Mouse (Mus musculus): ENCODE data around the gene Cdca4. TPM values are rescaled to one million over a fixed set of nuclear protein-coding genes. Genes with fewer than 3 reads are reported as not detected.

The Cdca4 gene
- polyA plus RNA-seq, 1 experiment from 2014 or later, result 46.9 TPM

DNA sequence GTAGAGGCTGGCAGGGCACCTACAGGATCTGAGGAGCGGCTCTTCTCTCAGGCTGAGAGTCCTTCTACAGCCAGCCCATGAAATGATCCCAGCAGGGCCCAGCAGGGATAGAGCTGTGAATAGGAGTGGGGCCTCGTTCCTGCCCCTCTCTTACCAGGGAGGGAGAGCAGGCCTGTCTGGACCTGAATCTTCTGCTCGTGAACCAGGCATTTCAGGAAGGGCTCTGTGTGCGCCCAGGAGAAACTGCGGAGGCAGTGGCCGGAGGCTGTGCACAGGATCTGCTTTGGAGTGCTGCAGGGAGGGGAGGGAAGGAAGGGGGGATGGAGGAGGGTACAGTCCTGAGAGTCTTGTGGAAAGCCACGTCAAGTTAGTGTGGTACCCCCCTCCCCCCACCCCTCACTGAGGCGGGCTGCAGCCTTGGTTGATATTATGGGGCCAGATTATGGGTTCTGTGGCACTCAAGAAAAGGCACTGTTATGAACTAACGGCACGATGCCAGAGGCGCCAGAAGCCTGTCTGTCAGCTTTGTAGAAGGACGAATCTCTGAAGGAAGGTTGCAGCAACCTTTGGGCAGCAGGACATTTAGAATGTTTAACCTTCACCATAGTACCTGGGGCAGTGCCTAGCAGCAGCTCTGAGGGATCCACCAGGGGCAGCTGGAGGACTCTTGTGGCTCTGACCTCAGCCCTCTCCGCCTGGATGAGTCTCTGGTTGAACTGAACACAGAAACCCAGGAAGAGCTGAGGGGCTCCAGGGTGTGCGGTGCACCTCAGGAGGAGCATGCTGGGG lies 14.3 kb downstream of the Cdca4 start:
- Histone ChIP-seq H3K4me3 (no peak overlapping the region), H3K27me3 (no peaks in the 10 kb centered on the region), H3K4me2 (no peak overlapping the region), H3K9me3 (no peaks in the 10 kb centered on the region), H3K4me1 (replicated peaks) (peaks cover 11% of the 10 kb centered on the region), H3K27ac (replicated peaks) (no peak overlapping the region), H3K36me3 (peaks cover 71% of the 10 kb centered on the region), H3K9ac (no peak overlapping the region)
- 81% methylated on average over 14 of the region's 14 CpGs for WGBS
- ATAC-seq (ENCODE audit: low read depth), result no peak

DNA sequence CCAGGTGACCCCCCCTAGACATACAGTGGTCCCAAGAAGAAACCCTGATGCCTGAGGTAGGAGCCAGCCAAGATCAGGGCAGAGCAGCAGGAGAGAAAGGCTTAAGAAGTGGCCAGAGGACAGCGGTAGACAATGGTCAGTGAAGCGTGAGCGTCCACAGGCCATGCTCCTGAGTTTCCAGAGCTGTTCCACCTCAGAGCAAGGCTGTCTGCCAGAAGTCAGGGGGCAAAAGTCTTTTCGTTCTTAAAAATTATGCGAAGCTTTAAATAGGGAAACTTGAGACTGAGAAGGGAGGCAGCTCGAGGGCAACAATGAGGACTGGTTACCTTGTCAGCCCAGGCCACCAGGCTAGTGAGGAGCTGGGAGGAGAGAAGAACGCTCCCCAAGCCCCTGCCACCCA lies 15.9 kb downstream of the Cdca4 start:
- no peak for ATAC-seq (ENCODE audit: low read depth)
- Histone ChIP-seq H3K4me3 (no peak overlapping the region), H3K9me3 (no peaks in the 10 kb centered on the region), H3K36me3 (peaks cover 56% of the 10 kb centered on the region), H3K27me3 (no peaks in the 10 kb centered on the region), H3K27ac (replicated peaks) (no peak overlapping the region), H3K9ac (no peak overlapping the region), H3K4me1 (replicated peaks) (peaks cover 22% of the 10 kb centered on the region), H3K4me2 (no peak overlapping the region)
- 88% methylated on average over 7 of the region's 7 CpGs for WGBS

DNA sequence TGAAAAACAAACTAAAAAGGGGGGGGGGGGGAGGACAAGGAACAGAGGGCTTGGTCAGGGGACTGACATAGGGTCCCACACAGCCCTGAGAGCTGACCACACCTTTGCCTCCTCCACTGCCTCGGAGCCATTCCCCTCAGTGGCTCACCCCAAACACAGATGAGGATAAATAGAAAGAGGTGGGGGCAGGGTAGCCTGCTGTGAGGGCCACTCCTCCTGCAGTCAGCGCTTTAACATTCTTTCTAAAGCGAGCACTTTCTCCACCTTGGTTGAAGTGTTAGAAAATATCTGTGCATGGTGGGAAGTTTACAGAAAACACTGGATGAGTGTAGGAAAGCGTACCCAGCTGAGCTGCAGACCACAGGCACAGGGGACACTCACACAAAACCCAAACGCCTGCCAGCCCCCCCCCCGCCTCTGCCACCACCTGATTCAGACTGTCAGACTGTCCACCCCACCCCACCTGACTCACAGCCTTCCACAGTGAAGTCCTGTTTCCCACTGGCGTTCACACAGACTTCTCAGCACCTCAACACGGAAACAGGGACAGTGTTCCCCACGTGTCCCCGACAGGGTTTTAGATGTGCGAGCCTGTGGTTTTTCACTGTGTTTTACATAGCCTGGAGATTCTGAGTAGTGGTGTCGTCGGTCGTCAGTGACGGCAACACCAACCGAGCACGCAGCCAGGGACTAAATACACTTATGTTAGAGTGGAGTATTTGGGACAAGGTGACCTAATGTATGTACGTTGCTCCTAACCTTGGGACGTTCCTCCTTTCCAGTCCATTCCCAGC lies 18.9 kb downstream of the Cdca4 start:
- H3K4me1 ChIP-seq (replicated peaks), result peaks cover 27% of the 10 kb centered on the region
- H3K27ac ChIP-seq (replicated peaks), result no peak overlapping the region
- WGBS, result 69% methylated on average over 19 of the region's 19 CpGs
- H3K4me2 ChIP-seq, result peak overlapping the region; percentile 98
- H3K27me3 ChIP-seq, result peaks cover 10% of the 10 kb centered on the region; the same call in 1 of the 2 replicates
- no peaks in the 10 kb centered on the region for H3K9me3 ChIP-seq
- ATAC-seq (ENCODE audit: low read depth), result no peak
- peaks cover 32% of the 10 kb centered on the region for H3K36me3 ChIP-seq
- 0 out of 2 replicates have a peak overlapping the region, but pooled peaks have one; percentile 78 for H3K9ac ChIP-seq
- peak overlapping the region; percentile 64; the same call in 1 of the 2 replicates for H3K4me3 ChIP-seq

DNA sequence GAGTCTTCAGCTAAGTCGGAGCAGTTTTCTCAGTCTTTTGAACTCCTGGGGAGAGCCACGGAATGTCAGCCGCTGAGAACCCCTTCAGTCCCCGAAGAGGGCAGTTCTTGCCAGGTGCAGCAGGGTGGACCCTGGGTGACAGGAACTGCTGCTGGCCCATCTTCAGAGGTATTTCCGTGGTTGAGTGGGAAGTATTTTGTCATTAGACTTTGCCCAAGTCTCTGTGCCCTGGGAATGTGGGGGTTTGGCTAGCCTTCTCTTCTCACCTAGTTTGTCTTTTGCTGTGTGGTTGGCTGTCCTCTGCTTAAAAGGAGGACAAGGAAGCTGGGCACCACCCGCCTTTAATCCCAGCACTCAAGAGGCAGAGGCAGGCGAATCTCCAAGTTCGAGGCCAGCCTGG lies 19.6 kb downstream of the Cdca4 start:
- WGBS, result 23% methylated on average over 8 of the region's 8 CpGs
- peak overlapping the region; percentile 64; the same call in 1 of the 2 replicates for H3K27ac ChIP-seq (replicated peaks)

DNA sequence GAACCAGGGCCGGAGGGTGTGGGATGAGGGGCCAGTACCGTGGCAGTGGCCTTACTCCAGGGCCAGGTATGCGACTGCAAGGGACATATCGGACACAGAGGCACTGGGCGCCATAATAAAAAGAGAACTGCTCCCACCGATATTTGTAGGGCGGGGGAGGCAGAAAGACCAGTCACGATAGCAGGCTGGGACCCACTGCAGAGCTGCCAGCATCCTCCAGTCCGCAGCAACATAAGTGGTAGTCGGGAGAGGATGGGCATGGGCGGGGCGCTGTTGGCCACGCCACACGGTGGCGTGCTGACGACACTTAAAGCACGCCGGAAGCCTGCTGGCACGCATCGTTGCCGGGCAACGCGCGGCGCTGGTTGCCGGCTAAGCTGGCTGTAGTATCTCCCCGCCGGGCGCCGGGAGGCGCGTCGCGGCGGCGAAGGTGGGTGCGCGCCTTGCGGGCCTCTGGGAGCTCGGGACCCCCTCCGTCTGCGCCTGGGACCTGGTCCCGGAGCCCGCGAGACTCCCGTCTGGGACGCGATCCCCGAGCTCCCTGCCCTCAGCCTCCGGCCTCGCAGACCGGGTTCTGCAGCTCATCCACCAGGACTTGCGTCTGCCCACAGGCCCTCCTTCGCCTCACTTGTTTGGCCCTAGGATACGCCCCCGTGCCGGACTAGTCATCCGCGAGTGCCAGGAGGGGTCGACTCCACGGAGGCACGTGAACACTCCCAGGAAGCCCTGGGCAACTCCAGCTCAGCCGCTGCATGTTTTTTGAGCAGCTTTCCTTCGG lies 20.4 kb downstream of the Cdca4 start, which contains the start of gene Clba1:
Gene Clba1 (plus strand): TSS at position 351 of the 778 bp plus-strand sequence.
- Histone ChIP-seq H3K9me3 (no peaks in the 10 kb centered on the region), H3K27ac (replicated peaks) (peak within 1 kb of the TSS; percentile 85), H3K36me3 (peaks cover 17% of the 10 kb centered on the region), H3K27me3 (peaks cover 10% of the 10 kb centered on the region; the same call in 1 of the 2 replicates), H3K9ac (peak within 1 kb of the TSS; percentile 78), H3K4me3 (peak within 1 kb of the TSS; percentile 64), H3K4me2 (peak within 1 kb of the TSS; percentile 98), H3K4me1 (replicated peaks) (peaks cover 27% of the 10 kb centered on the region)
- 2% methylated on average over 51 of the region's 64 CpGs for WGBS
- peak; percentile 94 for ATAC-seq (ENCODE audit: low read depth)

More for the DNA sequence above, 19.6 kb downstream of the Cdca4 start:
- H3K4me1 ChIP-seq (replicated peaks), result peaks cover 27% of the 10 kb centered on the region
- H3K9ac ChIP-seq, result peak overlapping the region; percentile 78
- ATAC-seq (ENCODE audit: low read depth), result no peak
- peaks cover 26% of the 10 kb centered on the region for H3K36me3 ChIP-seq
- H3K9me3 ChIP-seq, result no peaks in the 10 kb centered on the region
- peak overlapping the region; percentile 98 for H3K4me2 ChIP-seq
- H3K27me3 ChIP-seq, result peaks cover 10% of the 10 kb centered on the region; the same call in 1 of the 2 replicates
- H3K4me3 ChIP-seq, result peak overlapping the region; percentile 64

DNA sequence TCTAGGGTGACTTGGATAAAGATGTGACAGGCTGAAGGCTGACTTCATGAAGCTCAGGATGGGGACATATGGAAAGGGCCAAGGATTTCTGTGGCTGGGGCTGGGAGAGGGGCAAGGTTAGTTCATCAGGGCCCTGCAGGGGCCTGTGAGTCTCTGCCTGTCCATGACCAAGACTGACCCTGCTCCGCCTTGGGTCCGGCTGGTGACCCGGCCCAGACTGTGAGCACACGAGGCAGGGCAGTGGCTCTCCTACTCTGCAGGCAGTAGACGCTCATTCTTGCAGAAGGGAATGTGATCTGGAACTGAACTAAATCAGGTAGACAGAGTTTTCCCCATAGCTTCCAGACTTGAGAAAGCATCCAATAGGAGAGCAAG lies 21.0 kb downstream of the Cdca4 start:
- 65% methylated on average over 5 of the region's 5 CpGs for WGBS
- Histone ChIP-seq H3K4me1 (replicated peaks) (peaks cover 27% of the 10 kb centered on the region), H3K4me2 (peak overlapping the region; percentile 98), H3K36me3 (peaks cover 11% of the 10 kb centered on the region), H3K27me3 (peaks cover 14% of the 10 kb centered on the region), H3K9me3 (no peaks in the 10 kb centered on the region), H3K27ac (replicated peaks) (peak overlapping the region; percentile 85), H3K9ac (peak overlapping the region; percentile 78), H3K4me3 (peak overlapping the region; percentile 64)
- ATAC-seq (ENCODE audit: low read depth), result peak; percentile 38; the same call in 1 of the 2 replicates

DNA sequence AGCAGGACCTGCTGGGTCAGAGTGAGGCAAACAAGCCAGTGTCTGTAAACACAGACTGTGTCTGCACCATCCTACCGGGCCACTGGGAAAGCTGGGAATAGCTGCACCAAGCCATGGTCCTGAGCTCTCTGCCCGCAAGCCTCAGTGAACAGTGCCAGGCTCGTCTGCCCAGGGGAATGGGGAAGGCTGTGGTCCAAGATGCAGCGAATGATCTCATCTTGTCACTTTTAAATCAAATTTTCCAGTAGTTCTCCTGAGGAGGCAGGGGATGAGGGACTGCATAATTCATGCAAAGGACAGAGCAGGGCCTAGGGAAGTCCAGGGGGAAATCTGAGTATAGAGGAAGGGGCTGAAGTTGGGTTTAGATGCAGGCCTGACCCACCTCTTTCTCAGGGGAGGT lies 21.4 kb downstream of the Cdca4 start:
- Histone ChIP-seq H3K9me3 (no peaks in the 10 kb centered on the region), H3K9ac (peak overlapping the region; percentile 78), H3K27me3 (peaks cover 18% of the 10 kb centered on the region), H3K4me3 (no peak overlapping the region), H3K36me3 (peaks cover 8% of the 10 kb centered on the region), H3K4me1 (replicated peaks) (peaks cover 27% of the 10 kb centered on the region), H3K27ac (replicated peaks) (peak overlapping the region; percentile 85; the same call in 1 of the 2 replicates), H3K4me2 (peak overlapping the region; percentile 98; the same call in 1 of the 2 replicates)
- no peak for ATAC-seq (ENCODE audit: low read depth)
- 84% methylated on average over 4 of the region's 4 CpGs for WGBS

DNA sequence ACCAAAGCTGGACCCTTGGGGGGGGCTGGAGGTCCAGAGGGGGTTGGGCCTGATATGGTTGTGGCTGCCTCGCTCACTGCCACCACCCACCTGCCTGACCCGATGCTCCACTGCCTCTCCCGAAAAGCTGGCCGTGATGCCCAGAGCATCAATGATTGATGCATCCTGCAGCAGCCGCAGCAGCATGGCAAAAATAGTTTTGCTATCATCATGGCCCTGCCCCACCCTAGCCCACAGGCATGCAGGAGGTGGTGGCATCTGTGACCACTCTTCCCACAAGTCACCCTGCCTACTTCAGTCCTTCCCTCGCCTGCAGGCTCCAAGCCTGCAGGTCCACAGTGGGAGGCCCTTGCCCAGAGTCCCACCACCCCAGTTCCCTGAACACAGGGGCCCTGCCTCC lies 23.2 kb downstream of the Cdca4 start:
- Histone ChIP-seq H3K9me3 (no peaks in the 10 kb centered on the region), H3K4me1 (replicated peaks) (peaks cover 42% of the 10 kb centered on the region), H3K9ac (no peak overlapping the region), H3K4me2 (no peak overlapping the region), H3K27me3 (peaks cover 31% of the 10 kb centered on the region), H3K36me3 (no peaks in the 10 kb centered on the region; the same call in 1 of the 2 replicates), H3K27ac (replicated peaks) (no peak overlapping the region), H3K4me3 (no peak overlapping the region)
- no peak for ATAC-seq (ENCODE audit: low read depth)
- 73% methylated on average over 6 of the region's 6 CpGs for WGBS

DNA sequence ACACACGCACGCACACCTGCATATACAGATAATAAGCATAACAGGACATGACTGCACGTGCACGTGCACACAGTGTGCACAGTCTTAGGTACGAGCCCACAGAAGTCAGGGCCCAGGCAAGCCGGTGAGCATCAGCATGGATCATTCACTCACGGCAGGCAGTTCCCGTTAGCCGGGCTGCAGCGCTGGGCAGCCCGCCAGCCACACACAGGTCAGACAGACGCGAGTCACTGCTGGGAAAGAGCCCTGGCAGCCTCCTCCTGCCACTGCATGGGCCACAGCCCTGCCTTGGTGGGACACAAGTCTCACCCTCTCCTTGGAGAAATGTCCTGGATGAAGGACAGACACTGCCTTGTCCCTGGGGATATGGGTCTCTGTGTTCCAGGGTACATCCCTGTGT lies 25.2 kb downstream of the Cdca4 start:
- no peaks in the 10 kb centered on the region for H3K9me3 ChIP-seq
- no peak for ATAC-seq (ENCODE audit: low read depth)
- H3K9ac ChIP-seq, result no peak overlapping the region
- no peak overlapping the region for H3K27ac ChIP-seq (replicated peaks)
- no peak overlapping the region for H3K4me2 ChIP-seq
- peaks cover 50% of the 10 kb centered on the region for H3K27me3 ChIP-seq
- no peaks in the 10 kb centered on the region for H3K36me3 ChIP-seq
- H3K4me1 ChIP-seq (replicated peaks), result peaks cover 23% of the 10 kb centered on the region
- H3K4me3 ChIP-seq, result no peak overlapping the region
- WGBS, result 48% methylated on average over 13 of the region's 13 CpGs

DNA sequence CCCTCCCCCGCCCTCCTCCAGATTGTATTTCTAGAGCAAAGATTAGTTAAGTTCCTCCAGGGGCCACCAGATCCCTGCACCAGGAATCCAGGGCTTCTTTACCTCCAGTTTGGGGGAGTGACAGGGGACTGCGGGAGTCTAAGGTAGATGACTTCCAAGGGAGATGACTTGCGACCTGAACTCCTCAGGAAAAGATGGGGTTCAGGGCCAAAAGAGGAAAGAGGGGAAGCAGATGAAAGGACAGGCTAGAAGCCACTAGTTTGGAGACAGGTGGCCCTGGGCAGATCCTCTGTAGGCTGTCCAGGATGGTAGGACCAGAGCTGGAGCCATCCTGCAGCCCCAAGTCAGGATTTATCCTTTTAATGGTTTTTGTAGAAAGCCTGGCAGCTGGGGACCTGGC lies 26.3 kb downstream of the Cdca4 start:
- Histone ChIP-seq H3K27me3 (peaks cover 53% of the 10 kb centered on the region), H3K27ac (replicated peaks) (no peak overlapping the region), H3K4me1 (replicated peaks) (peaks cover 20% of the 10 kb centered on the region), H3K36me3 (no peaks in the 10 kb centered on the region), H3K9ac (no peak overlapping the region), H3K4me3 (no peak overlapping the region), H3K4me2 (peak overlapping the region; percentile 100), H3K9me3 (no peaks in the 10 kb centered on the region)
- 24% methylated on average over 3 of the region's 3 CpGs for WGBS
- no peak for ATAC-seq (ENCODE audit: low read depth)
